Mouse (Mus musculus) kidney, embryonic 16.5 days (tissue): Measurements from ENCODE around the gene Olfr1380. TPM values are rescaled to one million over a fixed set of nuclear protein-coding genes. Genes with fewer than 3 reads are reported as not detected.

Experiments
- polyA plus RNA-seq: library from polyadenylated mRNA; unstranded; fragments of >200 nt; fragmentation: Nextera tagmentation; extraction: Ambion mirVana; gene quantifications from 2 replicates; pipeline ENCODE4 v1.2.1, GENCODE M21; 2015

The Olfr1380 gene
- polyA plus RNA-seq, 1 experiment from 2014 or later: not detected

Other genes starting within 250 kb of the Olfr1380 start
- gene Olfr1391, start 234.1 kb upstream of the Olfr1380 start, polyA plus RNA-seq: not detected in 2 replicates
- gene Olfr1390, start 221.7 kb upstream of the Olfr1380 start, polyA plus RNA-seq: not detected in 2 replicates
- gene Olfr1389, start 133.8 kb upstream of the Olfr1380 start, polyA plus RNA-seq: not detected in 2 replicates
- gene Olfr1388, start 120.3 kb upstream of the Olfr1380 start, polyA plus RNA-seq: 0.05 TPM in 1 of 2 replicates, not detected in the other
- not detected in 2 replicates for gene Olfr1387, start 101.5 kb upstream of the Olfr1380 start, polyA plus RNA-seq
- not detected in 2 replicates for gene Olfr1386, start 91.8 kb upstream of the Olfr1380 start, polyA plus RNA-seq
- gene Olfr1385, start 67.8 kb upstream of the Olfr1380 start, polyA plus RNA-seq: not detected in 2 replicates
- not detected in 2 replicates for gene Olfr1384, start 50.2 kb upstream of the Olfr1380 start, polyA plus RNA-seq
- gene Olfr1383, start 37.2 kb upstream of the Olfr1380 start, polyA plus RNA-seq: not detected in 2 replicates
- not detected in 2 replicates for gene Olfr1382, start 28.6 kb upstream of the Olfr1380 start, polyA plus RNA-seq
- not detected in 2 replicates for gene Olfr1381, start 13.4 kb upstream of the Olfr1380 start, polyA plus RNA-seq
- gene Flt4, start 52.4 kb downstream of the Olfr1380 start, polyA plus RNA-seq: 9.7 and 11.6 TPM in 2 replicates
- not detected in 2 replicates for gene Scgb3a1, start 106.7 kb downstream of the Olfr1380 start, polyA plus RNA-seq
- 53.7 and 65.7 TPM in 2 replicates for gene Cnot6, start 155.8 kb downstream of the Olfr1380 start, polyA plus RNA-seq
- gene Gfpt2, start 237.3 kb downstream of the Olfr1380 start, polyA plus RNA-seq: 13.2 and 13.5 TPM in 2 replicates